Mouse (Mus musculus): ENCODE measurements around the gene Gm5617. TPM values are rescaled to one million over a fixed set of nuclear protein-coding genes. Genes with fewer than 3 reads are reported as not detected.
"Not testable (repeated sequence)": the region's sequence is repeated elsewhere in the genome, so short reads cannot be mapped to it uniquely, and the experiment has no call there.

Gm5617 gene
- polyA plus RNA-seq, 1 experiment from 2014 or later: 31.1 TPM

DNA sequence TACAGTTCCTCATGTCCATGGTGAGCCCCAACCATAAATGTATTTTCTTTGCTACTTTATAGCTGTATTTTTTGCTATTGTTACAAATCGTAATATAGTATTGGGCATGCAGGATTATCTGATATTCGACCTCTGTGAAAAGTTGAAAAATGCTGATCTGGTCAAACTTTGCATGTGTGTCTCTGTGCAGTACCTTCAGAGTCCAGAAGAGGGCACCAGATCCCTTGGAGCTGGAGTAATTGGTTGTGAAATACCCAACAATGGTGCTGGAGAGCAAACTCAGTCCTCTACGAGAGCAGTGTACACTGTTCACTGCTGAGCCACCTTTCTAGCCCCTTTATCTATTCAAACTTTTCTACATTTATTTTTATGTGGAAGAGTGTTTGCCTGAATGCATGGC, 28.4 kb upstream of the Gm5617 start:
- H3K27me3 ChIP-seq (ENCODE audit: control insufficient read depth, insufficient read depth, low read length): no peaks in the 10 kb centered on the region
- H3K27ac ChIP-seq (ENCODE audit: low read depth, low read length): no peak overlapping the region
- peaks cover 3% of the 10 kb centered on the region; the same call in 1 of the 2 replicates for H3K9me3 ChIP-seq (ENCODE audit: control insufficient read depth, low read length)
- 68% methylated on average over 3 of the region's 3 CpGs for WGBS
- no peak overlapping the region for H3K4me2 ChIP-seq (ENCODE audit: low read depth)
- no peaks in the 10 kb centered on the region for H3K4me1 ChIP-seq (ENCODE audit: control insufficient read depth, insufficient read depth, low read length)
- no peak overlapping the region for H3K9ac ChIP-seq (ENCODE audit: low read length)
- ATAC-seq (ENCODE audit: insufficient read depth, low FRiP score, low TSS enrichment) (no peak), DNase-seq (ENCODE audit: low spot score) (peak; percentile 45)
- no peak overlapping the region for H3K4me3 ChIP-seq (ENCODE audit: low read depth, low read length)
- no peaks in the 10 kb centered on the region; the same call in 1 of the 2 replicates for H3K36me3 ChIP-seq (ENCODE audit: control insufficient read depth, insufficient read depth, low read length)

DNA sequence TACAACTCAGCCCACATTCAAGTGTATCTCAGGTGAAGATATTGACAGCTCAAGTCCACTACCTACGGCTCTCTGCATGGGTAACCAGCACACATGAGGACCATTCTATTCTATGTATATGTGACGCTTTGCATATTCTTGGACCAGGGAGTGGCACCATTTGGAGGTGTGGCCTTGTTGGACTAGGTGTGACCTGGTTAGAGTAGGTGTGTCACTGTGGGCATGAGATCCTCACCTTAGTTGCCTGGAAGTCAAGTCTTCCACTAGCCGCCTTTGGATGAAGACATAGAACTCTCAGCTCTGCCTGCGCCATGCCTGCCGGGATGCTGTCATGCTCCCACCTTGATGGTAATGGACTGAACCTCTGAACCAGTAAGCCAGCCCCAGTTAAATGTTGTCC, 27.8 kb upstream of the Gm5617 start:
- not testable (repeated sequence) for H3K4me2 ChIP-seq (ENCODE audit: low read depth); DNase-seq (ENCODE audit: low spot score); ATAC-seq (ENCODE audit: insufficient read depth, low FRiP score, low TSS enrichment); H3K27ac ChIP-seq (ENCODE audit: low read depth, low read length); H3K4me1 ChIP-seq (ENCODE audit: control insufficient read depth, insufficient read depth, low read length); H3K36me3 ChIP-seq (ENCODE audit: control insufficient read depth, insufficient read depth, low read length); H3K4me3 ChIP-seq (ENCODE audit: low read depth, low read length); H3K27me3 ChIP-seq (ENCODE audit: control insufficient read depth, insufficient read depth, low read length); H3K9ac ChIP-seq (ENCODE audit: low read length); H3K9me3 ChIP-seq (ENCODE audit: control insufficient read depth, low read length)
- 97% methylated on average over 5 of the region's 5 CpGs for WGBS

DNA sequence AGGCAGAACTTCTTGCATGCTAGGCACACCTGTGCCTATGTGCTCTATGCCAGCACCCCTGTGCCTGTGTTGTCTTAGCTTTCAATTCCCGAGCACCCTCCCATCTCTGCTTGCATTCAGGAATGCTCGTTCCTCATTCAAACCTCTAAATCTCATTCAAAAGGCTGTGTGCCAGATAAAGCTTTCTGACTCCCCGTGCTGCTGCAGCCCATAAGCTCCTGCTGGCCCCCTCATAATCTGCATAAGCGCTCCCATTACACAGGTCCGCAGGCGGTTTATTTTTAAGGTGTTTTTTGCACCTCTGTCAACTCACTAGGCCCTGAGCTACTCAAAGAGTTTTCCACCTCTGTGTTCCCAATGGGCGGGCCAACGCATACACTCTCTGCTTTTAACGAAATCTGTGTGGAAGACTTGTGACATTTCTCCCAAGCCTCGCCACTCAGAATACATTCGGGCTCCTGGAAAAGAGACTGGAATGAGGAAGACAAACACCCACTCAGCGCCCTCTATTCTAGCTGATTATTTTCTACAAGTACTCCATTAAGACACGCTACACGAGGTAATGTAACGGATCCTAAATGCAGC, 22.7 kb upstream of the Gm5617 start:
- WGBS: 93% methylated on average over 15 of the region's 15 CpGs
- H3K36me3 ChIP-seq (ENCODE audit: control insufficient read depth, insufficient read depth, low read length): peaks cover 2% of the 10 kb centered on the region; the same call in 1 of the 2 replicates
- ATAC-seq (ENCODE audit: insufficient read depth, low FRiP score, low TSS enrichment): no peak
- H3K4me3 ChIP-seq (ENCODE audit: low read depth, low read length): no peak overlapping the region
- no peak overlapping the region for H3K27ac ChIP-seq (ENCODE audit: low read depth, low read length)
- no peaks in the 10 kb centered on the region for H3K9me3 ChIP-seq (ENCODE audit: control insufficient read depth, low read length)
- H3K27me3 ChIP-seq (ENCODE audit: control insufficient read depth, insufficient read depth, low read length): no peaks in the 10 kb centered on the region
- no peak for DNase-seq (ENCODE audit: low spot score)
- H3K4me2 ChIP-seq (ENCODE audit: low read depth): no peak overlapping the region
- H3K4me1 ChIP-seq (ENCODE audit: control insufficient read depth, insufficient read depth, low read length): no peaks in the 10 kb centered on the region
- no peak overlapping the region for H3K9ac ChIP-seq (ENCODE audit: low read length)

DNA sequence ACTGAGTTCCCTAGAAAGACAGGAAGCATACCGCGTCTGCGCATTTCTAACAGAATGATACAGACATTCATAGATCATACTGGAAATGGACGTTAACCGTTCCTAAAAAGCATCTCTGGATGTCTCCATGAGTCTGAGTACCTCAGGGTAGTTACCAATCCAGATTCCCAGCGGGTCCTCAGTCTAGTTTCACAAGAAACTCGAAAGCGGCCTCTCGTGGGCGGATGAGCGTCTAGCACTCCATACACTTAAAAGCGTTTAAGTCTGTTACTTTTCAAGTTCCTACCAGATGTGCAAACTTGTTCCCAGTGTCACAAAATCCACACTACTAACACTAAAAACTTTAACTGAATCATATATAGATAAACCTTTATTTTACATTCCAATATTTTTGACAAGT, 22.1 kb upstream of the Gm5617 start:
- Histone ChIP-seq H3K36me3 (ENCODE audit: control insufficient read depth, insufficient read depth, low read length) (peaks cover 2% of the 10 kb centered on the region; the same call in 1 of the 2 replicates), H3K27me3 (ENCODE audit: control insufficient read depth, insufficient read depth, low read length) (no peaks in the 10 kb centered on the region), H3K9ac (ENCODE audit: low read length) (no peak overlapping the region), H3K4me1 (ENCODE audit: control insufficient read depth, insufficient read depth, low read length) (no peaks in the 10 kb centered on the region), H3K4me2 (ENCODE audit: low read depth) (no peak overlapping the region), H3K4me3 (ENCODE audit: low read depth, low read length) (no peak overlapping the region), H3K27ac (ENCODE audit: low read depth, low read length) (no peak overlapping the region), H3K9me3 (ENCODE audit: control insufficient read depth, low read length) (no peaks in the 10 kb centered on the region)
- DNase-seq (ENCODE audit: low spot score) (no peak), ATAC-seq (ENCODE audit: insufficient read depth, low FRiP score, low TSS enrichment) (no peak)
- WGBS: 97% methylated on average over 12 of the region's 12 CpGs

DNA sequence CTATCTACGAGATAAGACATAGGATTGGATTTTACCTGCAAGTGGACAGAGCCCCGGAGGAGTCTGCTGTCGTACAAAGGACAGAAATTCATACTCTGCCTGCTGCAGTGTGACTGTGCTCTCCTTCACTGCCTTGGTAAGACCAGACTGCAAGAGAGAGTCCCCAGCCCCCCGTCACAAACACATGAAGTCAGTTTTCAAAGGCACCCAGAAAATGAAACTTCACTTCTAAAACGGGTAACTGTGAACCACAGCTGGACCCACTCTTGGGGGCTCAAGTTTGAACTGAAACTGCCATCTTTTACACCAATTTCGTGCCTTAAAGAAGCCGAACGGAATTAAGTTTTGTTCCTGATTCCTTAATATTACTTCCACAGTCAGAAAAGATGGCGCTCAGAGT, 20.9 kb upstream of the Gm5617 start:
- Histone ChIP-seq H3K4me1 (ENCODE audit: control insufficient read depth, insufficient read depth, low read length) (no peaks in the 10 kb centered on the region), H3K9ac (ENCODE audit: low read length) (no peak overlapping the region), H3K36me3 (ENCODE audit: control insufficient read depth, insufficient read depth, low read length) (peaks cover 2% of the 10 kb centered on the region; the same call in 1 of the 2 replicates), H3K27ac (ENCODE audit: low read depth, low read length) (no peak overlapping the region), H3K4me3 (ENCODE audit: low read depth, low read length) (no peak overlapping the region), H3K9me3 (ENCODE audit: control insufficient read depth, low read length) (no peaks in the 10 kb centered on the region), H3K27me3 (ENCODE audit: control insufficient read depth, insufficient read depth, low read length) (no peaks in the 10 kb centered on the region), H3K4me2 (ENCODE audit: low read depth) (no peak overlapping the region)
- 92% methylated on average over 9 of the region's 9 CpGs for WGBS
- DNase-seq (ENCODE audit: low spot score) (no peak), ATAC-seq (ENCODE audit: insufficient read depth, low FRiP score, low TSS enrichment) (no peak)

DNA sequence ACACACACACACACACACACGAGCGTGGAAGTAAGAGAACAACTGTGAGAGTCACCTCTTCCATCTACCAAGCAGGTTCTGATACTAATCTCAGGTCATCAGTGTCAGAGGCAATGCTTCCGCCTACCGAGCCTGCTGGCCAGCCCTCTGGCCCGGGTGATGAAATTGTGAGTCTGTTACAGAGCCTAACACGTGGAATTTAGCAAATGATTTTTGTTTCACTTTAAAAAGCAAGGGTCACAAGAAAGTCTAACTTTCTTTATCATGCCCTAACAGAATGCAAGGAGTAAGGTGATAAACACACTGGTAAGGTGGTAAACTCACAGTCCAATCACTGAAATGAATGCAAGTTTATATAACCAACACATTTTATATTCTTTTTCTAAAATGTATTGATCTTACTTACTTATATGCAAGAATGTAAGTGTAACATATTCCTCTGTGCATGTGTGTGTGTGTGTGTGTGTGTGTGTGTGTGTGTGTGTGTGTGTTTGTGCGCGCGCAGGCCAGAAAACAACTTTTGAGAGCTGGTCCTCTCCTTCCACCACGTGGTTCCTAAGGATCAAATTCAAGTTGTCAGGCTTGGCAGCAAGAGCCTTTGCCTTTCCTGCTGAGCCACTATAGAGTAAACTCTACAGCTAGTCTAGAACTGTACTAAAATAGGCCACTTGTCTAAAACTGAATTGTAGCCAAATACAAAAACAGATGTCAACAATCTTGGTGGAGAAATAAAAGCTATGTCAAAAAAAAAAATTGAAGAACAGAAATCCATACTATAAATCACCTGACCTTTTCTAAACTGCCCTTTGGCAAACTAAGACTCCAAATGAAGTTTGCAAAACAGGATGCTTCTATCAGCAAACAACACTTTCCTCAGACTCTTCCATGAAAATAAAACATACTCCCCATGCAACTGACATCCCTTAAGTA, 18.7 kb upstream of the Gm5617 start:
- ATAC-seq (ENCODE audit: insufficient read depth, low FRiP score, low TSS enrichment) (no peak), DNase-seq (ENCODE audit: low spot score) (no peak)
- H3K4me2 ChIP-seq (ENCODE audit: low read depth): no peak overlapping the region
- no peaks in the 10 kb centered on the region for H3K9me3 ChIP-seq (ENCODE audit: control insufficient read depth, low read length)
- H3K36me3 ChIP-seq (ENCODE audit: control insufficient read depth, insufficient read depth, low read length): peaks cover 2% of the 10 kb centered on the region; the same call in 1 of the 2 replicates
- no peak overlapping the region for H3K9ac ChIP-seq (ENCODE audit: low read length)
- WGBS: 92% methylated on average over 10 of the region's 10 CpGs
- H3K4me3 ChIP-seq (ENCODE audit: low read depth, low read length): no peak overlapping the region
- no peaks in the 10 kb centered on the region for H3K27me3 ChIP-seq (ENCODE audit: control insufficient read depth, insufficient read depth, low read length)
- H3K4me1 ChIP-seq (ENCODE audit: control insufficient read depth, insufficient read depth, low read length): peaks cover 2% of the 10 kb centered on the region; the same call in 1 of the 2 replicates
- H3K27ac ChIP-seq (ENCODE audit: low read depth, low read length): no peak overlapping the region

DNA sequence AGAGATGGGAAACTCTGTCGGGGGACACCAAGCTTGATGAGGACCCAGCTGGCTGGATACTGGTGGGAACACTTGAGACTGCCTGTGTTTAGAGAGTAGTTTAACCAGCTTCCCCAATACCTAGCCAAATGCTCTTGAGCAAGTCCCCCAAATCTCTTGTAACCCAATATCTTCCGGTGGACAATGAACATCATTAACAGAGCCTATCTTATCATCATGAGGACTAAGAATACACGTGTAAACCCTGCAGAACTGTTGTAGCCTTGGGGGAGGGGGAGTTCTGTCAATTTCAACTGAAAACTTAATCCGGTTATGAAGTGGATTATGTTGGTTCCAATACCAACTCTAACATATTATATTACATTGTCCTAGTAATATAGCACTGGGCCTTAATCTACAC, 16.4 kb upstream of the Gm5617 start:
- Histone ChIP-seq H3K9me3 (ENCODE audit: control insufficient read depth, low read length) (no peaks in the 10 kb centered on the region), H3K27me3 (ENCODE audit: control insufficient read depth, insufficient read depth, low read length) (no peaks in the 10 kb centered on the region), H3K36me3 (ENCODE audit: control insufficient read depth, insufficient read depth, low read length) (peaks cover 2% of the 10 kb centered on the region; the same call in 1 of the 2 replicates), H3K27ac (ENCODE audit: low read depth, low read length) (no peak overlapping the region), H3K9ac (ENCODE audit: low read length) (no peak overlapping the region), H3K4me1 (ENCODE audit: control insufficient read depth, insufficient read depth, low read length) (peaks cover 2% of the 10 kb centered on the region; the same call in 1 of the 2 replicates), H3K4me3 (ENCODE audit: low read depth, low read length) (no peak overlapping the region), H3K4me2 (ENCODE audit: low read depth) (no peak overlapping the region)
- 92% methylated on average over 4 of the region's 4 CpGs for WGBS
- DNase-seq (ENCODE audit: low spot score) (no peak), ATAC-seq (ENCODE audit: insufficient read depth, low FRiP score, low TSS enrichment) (no peak)

DNA sequence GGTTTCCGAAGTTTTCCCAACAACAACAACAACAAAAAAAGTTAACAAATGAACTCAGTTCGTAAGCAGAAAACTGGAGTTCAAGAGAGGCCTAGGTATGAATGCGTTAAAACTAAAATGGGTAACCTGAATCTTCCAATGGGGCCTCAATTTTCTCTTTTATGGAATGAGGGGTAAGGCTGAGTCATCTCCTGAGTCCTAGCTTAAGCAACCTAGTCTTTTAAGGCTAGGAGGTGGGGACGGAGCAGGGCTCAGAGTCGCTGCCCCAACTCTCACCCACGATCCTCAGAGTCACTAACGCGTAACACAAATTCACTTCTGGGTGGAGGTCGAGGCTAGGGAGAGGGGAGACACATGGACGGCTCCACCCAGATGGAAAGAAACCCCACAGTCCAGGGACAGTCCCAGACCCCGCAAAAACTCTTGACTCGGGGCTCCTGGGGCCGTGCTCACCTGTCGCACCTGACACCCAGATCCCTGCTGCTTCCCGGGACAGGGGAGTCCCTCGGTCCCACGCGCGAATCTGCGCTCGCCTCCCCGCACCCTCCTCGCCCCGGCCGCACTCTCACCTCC, 15.3 kb upstream of the Gm5617 start:
- Histone ChIP-seq H3K27me3 (ENCODE audit: control insufficient read depth, insufficient read depth, low read length) (no peaks in the 10 kb centered on the region), H3K4me1 (ENCODE audit: control insufficient read depth, insufficient read depth, low read length) (peaks cover 2% of the 10 kb centered on the region; the same call in 1 of the 2 replicates), H3K27ac (ENCODE audit: low read depth, low read length) (no peak overlapping the region), H3K4me3 (ENCODE audit: low read depth, low read length) (peak overlapping the region; percentile 89), H3K4me2 (ENCODE audit: low read depth) (peak overlapping the region; percentile 86), H3K9ac (ENCODE audit: low read length) (peak overlapping the region; percentile 82), H3K9me3 (ENCODE audit: control insufficient read depth, low read length) (no peaks in the 10 kb centered on the region), H3K36me3 (ENCODE audit: control insufficient read depth, insufficient read depth, low read length) (peaks cover under 1% of the 10 kb centered on the region; the same call in 1 of the 2 replicates)
- ATAC-seq (ENCODE audit: insufficient read depth, low FRiP score, low TSS enrichment) (peak; percentile 63), DNase-seq (ENCODE audit: low spot score) (no peak)
- 7% methylated on average over 25 of the region's 25 CpGs for WGBS

Data from neural tube, embryonic 11.5 days (tissue).